Mouse (Mus musculus): ENCODE measurements around the gene Cyba. TPM values are rescaled to one million over a fixed set of nuclear protein-coding genes. Genes with fewer than 3 reads are reported as not detected.

Cyba gene
- polyA plus RNA-seq, 1 experiment from 2014 or later = 320 TPM

Small RNA genes lying within 50 kb of the gene (microRNA-seq; reads per million reads assigned to microRNA genes)
- gene Gm24366 = not detected

Other genes with a start within 250 kb of the Cyba start
- gene Zfpm1, start 150.8 kb downstream of the Cyba start, polyA plus RNA-seq (2015; fragmentation: Nextera tagmentation; extraction: Ambion mirVana) = 2.2 and 2.4 TPM in 2 replicates
- gene Trhr2, start 72.2 kb downstream of the Cyba start, polyA plus RNA-seq (2015; fragmentation: Nextera tagmentation; extraction: Ambion mirVana) = not detected in 2 replicates
- 53.2 and 53.9 TPM in 2 replicates for gene Zc3h18, start 56.3 kb downstream of the Cyba start, polyA plus RNA-seq (2015; fragmentation: Nextera tagmentation; extraction: Ambion mirVana)
- gene Il17c, start 10.9 kb downstream of the Cyba start, polyA plus RNA-seq (2015; fragmentation: Nextera tagmentation; extraction: Ambion mirVana) = not detected in 2 replicates
- 32.7 and 37.5 TPM in 2 replicates for gene Mvd, start 10.5 kb upstream of the Cyba start, polyA plus RNA-seq (2015; fragmentation: Nextera tagmentation; extraction: Ambion mirVana)
- gene Snai3, start 27.8 kb upstream of the Cyba start, polyA plus RNA-seq (2015; fragmentation: Nextera tagmentation; extraction: Ambion mirVana) = 0.34 and 0.78 TPM in 2 replicates
- 37.7 and 39.8 TPM in 2 replicates for gene Rnf166, start 43.1 kb upstream of the Cyba start, polyA plus RNA-seq (2015; fragmentation: Nextera tagmentation; extraction: Ambion mirVana)
- gene Ctu2, start 43.2 kb upstream of the Cyba start, polyA plus RNA-seq (2015; fragmentation: Nextera tagmentation; extraction: Ambion mirVana) = 48.6 and 55.7 TPM in 2 replicates
- 13.2 and 17.8 TPM in 2 replicates for gene Piezo1, start 118.4 kb upstream of the Cyba start, polyA plus RNA-seq (2015; fragmentation: Nextera tagmentation; extraction: Ambion mirVana)
- gene Cdt1, start 135.1 kb upstream of the Cyba start, polyA plus RNA-seq (2015; fragmentation: Nextera tagmentation; extraction: Ambion mirVana) = 40.8 and 50.4 TPM in 2 replicates
- 333 and 353 TPM in 2 replicates for gene Aprt, start 144.0 kb upstream of the Cyba start, polyA plus RNA-seq (2015; fragmentation: Nextera tagmentation; extraction: Ambion mirVana)
- 14.0 and 16.0 TPM in 2 replicates for gene Galns, start 178.5 kb upstream of the Cyba start, polyA plus RNA-seq (2015; fragmentation: Nextera tagmentation; extraction: Ambion mirVana)
- gene Trappc2l, start 178.7 kb upstream of the Cyba start, polyA plus RNA-seq (2015; fragmentation: Nextera tagmentation; extraction: Ambion mirVana) = 51.8 and 54.8 TPM in 2 replicates
- 0.18 TPM in 1 of 2 replicates, not detected in the other for gene Pabpn1l, start 189.8 kb upstream of the Cyba start, polyA plus RNA-seq (2015; fragmentation: Nextera tagmentation; extraction: Ambion mirVana)